Mouse (Mus musculus): ENCODE measurements at regions not wholly inside any gene's neighbourhood (a gene's known extent, or its start where the extent isn't known, plus 50 kb on each side); places are given as distances from the start of the nearest gene placed in this dataset.

- ATAC-seq (ENCODE audit: low FRiP score, low TSS enrichment) (no peak), DNase-seq (ENCODE audit: low spot score) (no peak)
- TF ChIP-seq EP300 (optimal IDR thresholded peaks at IDR 0.05) = no peak
- no peak for TF ChIP-seq CTCF (IDR thresholded peaks at IDR 0.05; ENCODE audit: low read depth)
- Histone ChIP-seq H3K27me3 (ENCODE audit: control insufficient read depth, insufficient read depth, low read length) (no peaks in the 10 kb centered on the region), H3K4me1 (replicated peaks; ENCODE audit: control insufficient read depth, insufficient read depth) (no peaks in the 10 kb centered on the region), H3K4me3 (ENCODE audit: low read depth, low read length) (no peak overlapping the region), H3K36me3 (ENCODE audit: control insufficient read depth, insufficient read depth, low read length) (no peaks in the 10 kb centered on the region), H3K4me2 (replicated peaks; ENCODE audit: low read depth) (no peak overlapping the region), H3K9me3 (ENCODE audit: control insufficient read depth, low read length) (no peaks in the 10 kb centered on the region), H3K27ac (replicated peaks) (no peak overlapping the region), H3K9ac (ENCODE audit: low read length) (no peak overlapping the region)
- 90% methylated on average over 4 of the region's 4 CpGs for WGBS
Measured at GRCm38 (mm10) chr11:24335256-24335655, 257.4 kb downstream of the Bcl11a start.

- Histone ChIP-seq H3K27ac (replicated peaks) (no peak overlapping the region), H3K27me3 (ENCODE audit: control insufficient read depth, insufficient read depth, low read length) (no peaks in the 10 kb centered on the region), H3K4me1 (replicated peaks; ENCODE audit: control insufficient read depth, insufficient read depth) (no peaks in the 10 kb centered on the region), H3K4me3 (ENCODE audit: low read depth, low read length) (no peak overlapping the region), H3K9ac (ENCODE audit: low read length) (no peak overlapping the region), H3K4me2 (replicated peaks; ENCODE audit: low read depth) (no peak overlapping the region), H3K9me3 (ENCODE audit: control insufficient read depth, low read length) (no peaks in the 10 kb centered on the region), H3K36me3 (ENCODE audit: control insufficient read depth, insufficient read depth, low read length) (no peaks in the 10 kb centered on the region)
- TF ChIP-seq EP300 (optimal IDR thresholded peaks at IDR 0.05) (no peak), CTCF (IDR thresholded peaks at IDR 0.05; ENCODE audit: low read depth) (no peak)
- 82% methylated on average over 1 of the region's 1 CpGs for WGBS
- ATAC-seq (ENCODE audit: low FRiP score, low TSS enrichment) (no peak), DNase-seq (ENCODE audit: low spot score) (no peak)
Measured at GRCm38 (mm10) chr11:24338111-24338510, 260.3 kb downstream of the Bcl11a start.

GRCm38 (mm10) chr11:24339061-24339460 is 261.2 kb downstream of the Bcl11a start:
- Histone ChIP-seq H3K9ac (ENCODE audit: low read length) (no peak overlapping the region), H3K4me2 (replicated peaks; ENCODE audit: low read depth) (no peak overlapping the region), H3K4me3 (ENCODE audit: low read depth, low read length) (no peak overlapping the region), H3K27me3 (ENCODE audit: control insufficient read depth, insufficient read depth, low read length) (no peaks in the 10 kb centered on the region), H3K27ac (replicated peaks) (no peak overlapping the region), H3K4me1 (replicated peaks; ENCODE audit: control insufficient read depth, insufficient read depth) (no peaks in the 10 kb centered on the region), H3K36me3 (ENCODE audit: control insufficient read depth, insufficient read depth, low read length) (no peaks in the 10 kb centered on the region), H3K9me3 (ENCODE audit: control insufficient read depth, low read length) (no peaks in the 10 kb centered on the region)
- no peak for ATAC-seq (ENCODE audit: low FRiP score, low TSS enrichment)
- TF ChIP-seq EP300 (optimal IDR thresholded peaks at IDR 0.05) (no peak), CTCF (IDR thresholded peaks at IDR 0.05; ENCODE audit: low read depth) (no peak)
- DNase-seq (ENCODE audit: low spot score) = no peak
- 40% methylated on average over 2 of the region's 2 CpGs for WGBS

GRCm38 (mm10) chr11:24340677-24341076 is 262.8 kb downstream of the Bcl11a start:
- TF ChIP-seq CTCF (IDR thresholded peaks at IDR 0.05; ENCODE audit: low read depth) = no peak
- TF ChIP-seq EP300 (optimal IDR thresholded peaks at IDR 0.05) = no peak
- no peak for DNase-seq (ENCODE audit: low spot score)
- Histone ChIP-seq H3K4me1 (replicated peaks; ENCODE audit: control insufficient read depth, insufficient read depth) (no peaks in the 10 kb centered on the region), H3K9ac (ENCODE audit: low read length) (no peak overlapping the region), H3K4me3 (ENCODE audit: low read depth, low read length) (no peak overlapping the region), H3K27me3 (ENCODE audit: control insufficient read depth, insufficient read depth, low read length) (no peaks in the 10 kb centered on the region), H3K9me3 (ENCODE audit: control insufficient read depth, low read length) (no peaks in the 10 kb centered on the region), H3K27ac (replicated peaks) (no peak overlapping the region), H3K4me2 (replicated peaks; ENCODE audit: low read depth) (no peak overlapping the region), H3K36me3 (ENCODE audit: control insufficient read depth, insufficient read depth, low read length) (no peaks in the 10 kb centered on the region)
- 67% methylated on average over 2 of the region's 2 CpGs for WGBS
- no peak for ATAC-seq (ENCODE audit: low FRiP score, low TSS enrichment)

GRCm38 (mm10) chr11:24341650-24342049 is 263.8 kb downstream of the Bcl11a start:
- H3K9ac ChIP-seq (ENCODE audit: low read length) = no peak overlapping the region
- H3K36me3 ChIP-seq (ENCODE audit: control insufficient read depth, insufficient read depth, low read length) = no peaks in the 10 kb centered on the region
- no peak overlapping the region for H3K4me3 ChIP-seq (ENCODE audit: low read depth, low read length)
- TF ChIP-seq EP300 (optimal IDR thresholded peaks at IDR 0.05) = no peak
- no peak for TF ChIP-seq CTCF (IDR thresholded peaks at IDR 0.05; ENCODE audit: low read depth)
- H3K4me2 ChIP-seq (replicated peaks; ENCODE audit: low read depth) = no peak overlapping the region
- ATAC-seq (ENCODE audit: low FRiP score, low TSS enrichment) (no peak), DNase-seq (ENCODE audit: low spot score) (no peak)
- WGBS = 60% methylated on average over 3 of the region's 3 CpGs
- H3K27ac ChIP-seq (replicated peaks) = no peak overlapping the region
- H3K4me1 ChIP-seq (replicated peaks; ENCODE audit: control insufficient read depth, insufficient read depth) = no peaks in the 10 kb centered on the region
- no peaks in the 10 kb centered on the region for H3K27me3 ChIP-seq (ENCODE audit: control insufficient read depth, insufficient read depth, low read length)
- no peaks in the 10 kb centered on the region for H3K9me3 ChIP-seq (ENCODE audit: control insufficient read depth, low read length)

- Histone ChIP-seq H3K4me2 (replicated peaks; ENCODE audit: low read depth) (no peak overlapping the region), H3K4me3 (ENCODE audit: low read depth, low read length) (no peak overlapping the region), H3K9ac (ENCODE audit: low read length) (no peak overlapping the region), H3K4me1 (replicated peaks; ENCODE audit: control insufficient read depth, insufficient read depth) (no peaks in the 10 kb centered on the region), H3K27me3 (ENCODE audit: control insufficient read depth, insufficient read depth, low read length) (no peaks in the 10 kb centered on the region), H3K9me3 (ENCODE audit: control insufficient read depth, low read length) (no peaks in the 10 kb centered on the region), H3K27ac (replicated peaks) (no peak overlapping the region), H3K36me3 (ENCODE audit: control insufficient read depth, insufficient read depth, low read length) (no peaks in the 10 kb centered on the region)
- TF ChIP-seq EP300 (optimal IDR thresholded peaks at IDR 0.05) (no peak), CTCF (IDR thresholded peaks at IDR 0.05; ENCODE audit: low read depth) (no peak)
- 32% methylated on average over 2 of the region's 2 CpGs for WGBS
- no peak for ATAC-seq (ENCODE audit: low FRiP score, low TSS enrichment)
- DNase-seq (ENCODE audit: low spot score) = no peak
Measured at GRCm38 (mm10) chr11:24342176-24342575, 264.3 kb downstream of the Bcl11a start.

Measured in stomach, postnatal 0 days (tissue).